Mouse (Mus musculus) right cerebral cortex, postnatal 36 days (tissue): ENCODE measurements around the gene Med22.

Source experiments
- DNase-seq, 2 experiments: peaks; one replicate each; pipeline ENCODE4 v3.0.0; 2022; ENCODE audit warnings: low spot score in 2 of 2, mixed read lengths in 1 of 2

Gene Med22

DNA sequence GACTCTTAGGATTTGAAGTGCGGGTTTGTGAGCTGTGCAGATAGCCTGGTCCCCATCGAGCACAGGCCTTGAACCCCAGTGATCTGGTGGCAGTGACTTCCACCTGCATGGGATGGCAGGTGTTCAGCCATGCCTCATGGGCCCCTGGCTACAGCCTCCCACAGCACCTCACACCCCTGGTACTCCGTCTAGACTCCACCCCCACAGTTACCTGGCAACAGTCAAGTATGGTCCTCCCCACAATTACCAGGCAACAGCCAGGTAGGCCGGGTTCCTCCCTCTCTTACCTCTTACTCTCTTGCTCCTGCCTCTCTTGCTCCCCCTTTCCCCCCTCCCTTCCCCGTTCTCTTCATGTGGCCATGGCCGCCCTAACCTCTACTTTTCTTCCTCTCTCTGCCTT lies 39.8 kb downstream of the Med22 start:
- no peak for DNase-seq

GRCm38 (mm10) chr2:26864879-26865278 lies 45.6 kb downstream of the Med22 start, which contains the start of gene Abo:
Abo (minus strand) TSS chr2:26864979.
- DNase-seq, result no peak

DNA sequence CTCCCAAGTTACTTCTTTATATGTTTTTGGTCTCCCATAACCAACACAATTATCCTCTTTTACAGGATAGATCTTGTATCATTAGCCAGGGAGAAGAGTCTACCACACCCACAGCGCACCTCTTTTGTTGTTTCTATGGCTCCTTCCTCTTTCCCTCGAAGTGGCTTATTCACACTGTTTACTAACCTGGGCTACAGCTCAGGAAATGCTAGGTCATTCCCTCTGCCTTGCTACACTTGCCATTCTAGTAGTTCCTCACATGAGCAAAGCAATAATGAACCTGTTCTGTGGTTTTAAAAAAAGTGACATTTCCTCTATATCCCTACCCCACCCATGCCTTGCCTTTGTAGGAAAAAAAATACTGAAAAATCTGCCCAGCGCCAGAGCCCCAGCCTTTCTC lies 47.6 kb downstream of the Med22 start:
- DNase-seq, result no peak
